Mouse (Mus musculus): ENCODE results near the gene Rragc.

DNA sequence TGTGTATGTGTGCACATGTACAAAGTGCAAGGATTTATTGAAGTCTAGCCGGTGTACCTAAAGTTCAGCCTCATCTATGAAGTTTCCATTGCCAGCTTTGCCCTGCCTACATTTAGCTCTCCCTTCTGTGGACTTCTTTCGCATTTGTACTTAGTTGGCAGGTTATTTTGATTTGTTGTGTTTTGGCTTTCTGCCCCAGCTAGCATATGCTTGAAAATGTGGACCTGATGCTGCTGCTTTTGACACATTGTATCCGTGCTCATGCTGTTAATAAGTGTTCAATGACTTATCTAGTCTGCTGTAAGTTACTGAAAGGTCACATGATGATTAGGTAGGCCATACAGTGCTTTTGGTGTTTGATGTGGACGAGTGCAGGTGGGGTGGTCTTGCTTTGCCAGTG lies 17.1 kb downstream of the Rragc start:
- no peak for TF ChIP-seq TAL1 (IDR thresholded peaks at IDR 0.05; ENCODE audit: low read length)
- TF ChIP-seq GATA1 (IDR thresholded peaks at IDR 0.05; ENCODE audit: low read length) = no peak

Data from erythroblast, embryonic 14.5 days (primary cell).